Mouse (Mus musculus) erythroblast, embryonic 14.5 days (primary cell): ENCODE results near the gene Stk36.

Source experiments
- GATA1 ChIP-seq: IDR thresholded peaks from 2 replicates; pipeline ENCODE4 v1.6.1; 2012; ENCODE audit warnings: low read length, inconsistent platforms, mixed read lengths
- TAL1 ChIP-seq: IDR thresholded peaks from 3 replicates; pipeline ENCODE4 v1.6.1; 2012; ENCODE audit warnings: low read length, inconsistent platforms, mixed read lengths

DNA sequence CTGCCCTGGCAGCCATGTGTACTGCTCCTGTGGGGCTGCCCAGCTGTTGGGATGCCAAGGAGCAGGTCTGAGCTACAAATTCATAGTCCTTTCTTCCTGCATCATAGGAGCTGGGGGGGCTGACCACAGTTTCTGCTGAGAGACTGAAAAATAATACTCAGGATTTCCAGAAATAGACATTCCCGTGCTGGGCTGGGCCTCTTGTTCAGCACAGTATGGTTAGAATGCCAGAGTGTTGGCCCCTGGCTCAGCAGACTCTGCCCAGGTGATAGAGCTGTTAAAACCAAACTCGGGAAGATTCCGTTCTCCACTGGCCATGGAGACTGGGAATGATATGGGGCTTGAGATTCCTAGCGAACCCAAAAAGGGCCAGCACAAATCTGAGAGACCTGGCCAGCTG is 24.8 kb downstream of the Stk36 start:
- TF ChIP-seq TAL1, result no peak
- no peak for TF ChIP-seq GATA1
